Mouse (Mus musculus) G1E (cell line): ENCODE data around the gene Ccdc191. TPM values are rescaled to one million over a fixed set of nuclear protein-coding genes. Genes with fewer than 3 reads are reported as not detected.

Experiments
- ATAC-seq: 2 replicates; pipeline ENCODE4 v1.8.0; 2016; ENCODE audit warnings: mild to moderate bottlenecking; ENCODE audit not compliant: insufficient number of reproducible peaks, poor library complexity, low FRiP score, severe bottlenecking; ENCODE audit errors: extremely low read depth
- DNase-seq: peaks from one replicate; pipeline ENCODE4 v3.0.0; 2012; ENCODE audit warnings: low spot score
- H3K27me3 ChIP-seq: 2 replicates; pipeline ENCODE4 v1.6.1; 2012; ENCODE audit warnings: mild to moderate bottlenecking, low read length, inconsistent platforms; ENCODE audit not compliant: insufficient read depth
- H3K36me3 ChIP-seq: replicated peaks from 2 replicates; pipeline ENCODE3; 2012; ENCODE audit warnings: mild to moderate bottlenecking, inconsistent platforms
- H3K4me1 ChIP-seq: 2 replicates; pipeline ENCODE4 v1.6.1; 2012; ENCODE audit warnings: low read depth, low read length, inconsistent platforms, mixed read lengths; ENCODE audit not compliant: insufficient read depth
- H3K4me3 ChIP-seq: 2 replicates; pipeline ENCODE4 v1.5.1; 2012; ENCODE audit warnings: low read depth, mild to moderate bottlenecking, inconsistent platforms, low read length, moderate library complexity, mixed read lengths
- H3K9me3 ChIP-seq: replicated peaks from 2 replicates; pipeline ENCODE4 v1.6.1; 2012; ENCODE audit warnings: inconsistent platforms
- CTCF ChIP-seq: IDR thresholded peaks from 2 replicates; pipeline ENCODE4 v1.5.1; 2012; ENCODE audit warnings: low read depth, low read length, inconsistent platforms, mixed read lengths
- GATA1 ChIP-seq: IDR thresholded peaks from 2 replicates; pipeline ENCODE4 v1.6.1; 2012; ENCODE audit warnings: borderline replicate concordance, low read length, inconsistent platforms, mixed read lengths
- GATA2 ChIP-seq: IDR thresholded peaks from 2 replicates; pipeline ENCODE4 v1.6.1; 2012; ENCODE audit warnings: low read depth, low read length, inconsistent platforms, borderline replicate concordance
- POLR2AphosphoS5 ChIP-seq: IDR thresholded peaks from 2 replicates; pipeline ENCODE4 v1.6.1; 2012; ENCODE audit warnings: low read depth, low read length, inconsistent platforms; ENCODE audit not compliant: insufficient replicate concordance
- TAL1 ChIP-seq: conservative IDR thresholded peaks from 2 replicates; pipeline ENCODE4 v1.6.1; 2012; ENCODE audit warnings: low read depth, low read length, inconsistent platforms, mixed read lengths
- polyA plus RNA-seq: library from polyadenylated mRNA; stranded (reverse); fragments of >175 nt; gene quantifications from 2 replicates; pipeline ENCODE4 v1.2.3, GENCODE M21; 2012
- total RNA-seq, 2 experiments: library from RNA; stranded (forward) in 1 of 2; stranded (reverse) in 1 of 2; fragments of 200-1000 nt in 1 of 2; fragments of >200 nt in 1 of 2; fragmentation: Nextera tagmentation in 1 of 2; gene quantifications; 2 replicates each; pipeline ENCODE4 v1.2.3; 2014 to 2017

Gene Ccdc191
- total and polyA plus RNA-seq, 3 experiments, result 2.9 to 19.6 (median 16.3) TPM

GRCm38 (mm10) chr16:43980110-43980609, 90.6 kb downstream of the Ccdc191 start:
- peaks cover 18% of the 10 kb centered on the region for H3K27me3 ChIP-seq
- no peak for TF ChIP-seq POLR2AphosphoS5
- no peak for TF ChIP-seq TAL1
- TF ChIP-seq CTCF, result no peak
- no peak for TF ChIP-seq GATA1
- no peak for TF ChIP-seq GATA2
- no peaks in the 10 kb centered on the region for H3K36me3 ChIP-seq
- peaks cover 12% of the 10 kb centered on the region for H3K4me1 ChIP-seq
- H3K4me3 ChIP-seq, result peak overlapping the region; percentile 73; the same call in 1 of the 2 replicates
- ATAC-seq (no peak), DNase-seq (no peak)
- no peaks in the 10 kb centered on the region for H3K9me3 ChIP-seq

DNA sequence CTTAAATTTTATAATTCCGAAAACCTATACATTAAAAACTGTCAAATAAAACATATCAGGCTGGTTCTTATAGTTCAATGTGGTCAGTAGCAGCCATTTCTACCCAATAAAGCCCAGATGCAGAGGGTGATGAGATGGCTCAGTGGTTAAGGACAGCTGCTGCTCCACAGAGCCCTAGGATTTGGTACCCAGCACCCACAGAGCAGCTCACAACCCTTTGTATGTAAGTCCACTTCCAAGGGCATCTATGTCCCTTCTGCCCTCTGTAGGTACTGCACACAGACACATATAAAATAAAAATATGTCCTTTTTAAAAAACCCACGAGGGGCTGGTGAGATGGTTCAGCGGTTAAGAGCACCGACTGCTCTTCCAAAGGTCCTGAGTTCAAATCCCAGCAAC, 96.7 kb downstream of the Ccdc191 start:
- Histone ChIP-seq H3K4me3 (no peak overlapping the region), H3K9me3 (no peaks in the 10 kb centered on the region), H3K27me3 (no peaks in the 10 kb centered on the region), H3K36me3 (peaks cover 2% of the 10 kb centered on the region), H3K4me1 (no peaks in the 10 kb centered on the region)
- TF ChIP-seq CTCF (no peak), TAL1 (no peak), POLR2AphosphoS5 (no peak), GATA2 (no peak), GATA1 (no peak)
- ATAC-seq (no peak), DNase-seq (no peak)

DNA sequence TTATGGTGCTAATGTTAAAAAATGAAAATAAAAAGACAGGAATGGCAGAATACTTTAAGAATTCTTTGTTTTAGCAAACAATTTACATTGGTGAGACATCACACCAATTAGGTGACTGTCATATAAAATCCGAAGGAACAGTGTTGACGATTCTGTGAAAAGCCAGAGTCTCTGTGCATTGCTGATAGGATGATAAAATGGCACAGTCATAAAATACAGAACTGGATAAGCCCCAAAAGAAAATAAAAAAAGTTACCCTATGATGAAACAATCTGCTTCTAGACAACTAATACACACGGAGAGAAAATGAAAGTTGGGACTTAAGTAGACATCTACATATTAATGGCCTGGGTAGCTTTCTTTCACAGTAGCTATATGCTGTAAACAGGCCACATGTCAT, 105.0 kb downstream of the Ccdc191 start:
- no peak for TF ChIP-seq POLR2AphosphoS5
- H3K4me3 ChIP-seq, result no peak overlapping the region
- H3K9me3 ChIP-seq, result no peaks in the 10 kb centered on the region
- no peaks in the 10 kb centered on the region for H3K4me1 ChIP-seq
- no peaks in the 10 kb centered on the region for H3K27me3 ChIP-seq
- DNase-seq, result no peak
- ATAC-seq, result no peak
- H3K36me3 ChIP-seq, result peaks cover 4% of the 10 kb centered on the region

DNA sequence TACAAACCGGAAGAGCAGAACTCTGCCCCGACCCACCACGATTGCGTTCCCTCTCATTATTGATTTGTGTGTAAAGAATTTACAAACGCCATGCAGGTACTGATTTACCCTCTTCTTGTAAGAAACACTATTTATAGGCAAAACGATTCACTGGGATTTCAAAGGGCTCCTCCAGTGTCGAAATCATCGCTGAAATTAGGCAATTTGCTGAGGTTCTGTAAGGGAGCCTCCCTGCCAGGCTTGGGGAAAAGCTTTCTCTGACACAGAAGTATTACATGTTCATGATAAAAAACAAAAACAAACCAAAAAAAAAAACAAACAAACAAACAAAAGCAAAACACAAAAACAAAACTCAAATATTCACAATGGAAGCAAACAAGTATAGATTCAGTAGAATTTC, 109.5 kb downstream of the Ccdc191 start:
- no peak for TF ChIP-seq GATA2
- no peak for TF ChIP-seq CTCF
- no peak for TF ChIP-seq GATA1
- TF ChIP-seq POLR2AphosphoS5, result no peak
- no peak for TF ChIP-seq TAL1
- H3K4me1 ChIP-seq, result no peaks in the 10 kb centered on the region
- no peak for ATAC-seq
- H3K9me3 ChIP-seq, result no peaks in the 10 kb centered on the region
- H3K27me3 ChIP-seq, result no peaks in the 10 kb centered on the region
- H3K36me3 ChIP-seq, result peaks cover 6% of the 10 kb centered on the region
- no peak overlapping the region for H3K4me3 ChIP-seq
- DNase-seq, result no peak

- TF ChIP-seq GATA2 (no peak), CTCF (no peak), GATA1 (no peak), TAL1 (no peak), POLR2AphosphoS5 (no peak)
- Histone ChIP-seq H3K36me3 (peaks cover 6% of the 10 kb centered on the region), H3K9me3 (no peaks in the 10 kb centered on the region), H3K4me3 (no peak overlapping the region), H3K4me1 (no peaks in the 10 kb centered on the region), H3K27me3 (no peaks in the 10 kb centered on the region)
- ATAC-seq (no peak), DNase-seq (no peak)
Observed at GRCm38 (mm10) chr16:43999541-43999940, 109.9 kb downstream of the Ccdc191 start.

DNA sequence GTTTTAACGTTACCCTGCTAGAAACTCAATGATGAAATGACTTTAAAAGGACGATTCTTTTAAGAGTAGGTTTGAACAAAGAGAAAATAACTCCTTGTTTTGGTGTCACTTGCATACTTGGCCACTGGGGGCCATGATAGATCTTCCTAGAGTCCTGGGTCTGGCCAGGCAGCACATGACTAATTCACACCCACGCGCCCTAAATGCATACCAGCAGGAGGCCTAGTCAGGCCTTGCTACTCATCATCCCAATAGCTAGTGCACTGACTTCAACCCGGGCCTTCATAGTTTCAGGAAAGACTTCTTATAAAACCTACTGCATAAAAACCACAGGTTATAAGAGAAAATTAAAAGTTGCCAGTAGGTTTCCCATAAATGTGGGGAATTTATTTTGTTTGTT, 112.5 kb downstream of the Ccdc191 start:
- TF ChIP-seq GATA1 (no peak), TAL1 (no peak), POLR2AphosphoS5 (no peak), CTCF (no peak), GATA2 (no peak)
- no peaks in the 10 kb centered on the region for H3K27me3 ChIP-seq
- peak; percentile 49; the same call in 1 of the 2 replicates for ATAC-seq
- no peaks in the 10 kb centered on the region for H3K4me1 ChIP-seq
- no peaks in the 10 kb centered on the region for H3K9me3 ChIP-seq
- H3K4me3 ChIP-seq, result no peak overlapping the region
- H3K36me3 ChIP-seq, result peaks cover 9% of the 10 kb centered on the region
- no peak for DNase-seq

GRCm38 (mm10) chr16:44011010-44011409, 121.4 kb downstream of the Ccdc191 start:
- TF ChIP-seq CTCF (no peak), GATA2 (no peak), TAL1 (no peak), POLR2AphosphoS5 (no peak), GATA1 (no peak)
- Histone ChIP-seq H3K36me3 (peaks cover 7% of the 10 kb centered on the region), H3K4me1 (peaks cover 3% of the 10 kb centered on the region), H3K9me3 (no peaks in the 10 kb centered on the region), H3K27me3 (no peaks in the 10 kb centered on the region), H3K4me3 (no peak overlapping the region)
- DNase-seq, result no peak
- no peak for ATAC-seq

Other genes starting within 250 kb of the Ccdc191 start
- gene Tigit, start 225.7 kb upstream of the Ccdc191 start, total RNA-seq (2014; fragmentation: Nextera tagmentation), result not detected in 2 replicates
- gene Tigit, start 225.7 kb upstream of the Ccdc191 start, total RNA-seq (2017), result 0.23 TPM in 1 of 2 replicates, not detected in the other
- not detected in 2 replicates for gene Tigit, start 225.7 kb upstream of the Ccdc191 start, polyA plus RNA-seq
- not detected in 2 replicates for gene Drd3, start 135.8 kb upstream of the Ccdc191 start, total RNA-seq (2014; fragmentation: Nextera tagmentation)
- gene Drd3, start 135.8 kb upstream of the Ccdc191 start, total RNA-seq (2017), result not detected in 2 replicates
- not detected in 2 replicates for gene Drd3, start 135.8 kb upstream of the Ccdc191 start, polyA plus RNA-seq
- gene Qtrt2, start 37.0 kb downstream of the Ccdc191 start, total RNA-seq (2014; fragmentation: Nextera tagmentation), result 19.2 and 24.8 TPM in 2 replicates
- 27.5 and 31.9 TPM in 2 replicates for gene Qtrt2, start 37.0 kb downstream of the Ccdc191 start, total RNA-seq (2017)
- 2.2 and 6.0 TPM in 2 replicates for gene Qtrt2, start 37.0 kb downstream of the Ccdc191 start, polyA plus RNA-seq
- gene Zdhhc23, start 90.0 kb downstream of the Ccdc191 start, total RNA-seq (2014; fragmentation: Nextera tagmentation), result 0.90 TPM in 1 of 2 replicates, not detected in the other
- gene Zdhhc23, start 90.0 kb downstream of the Ccdc191 start, total RNA-seq (2017), result 0.52 and 0.55 TPM in 2 replicates
- 0.11 and 0.21 TPM in 2 replicates for gene Zdhhc23, start 90.0 kb downstream of the Ccdc191 start, polyA plus RNA-seq
- 1.4 and 1.7 TPM in 2 replicates for gene Gramd1c, start 173.5 kb downstream of the Ccdc191 start, total RNA-seq (2014; fragmentation: Nextera tagmentation)
- gene Gramd1c, start 173.5 kb downstream of the Ccdc191 start, total RNA-seq (2017), result 8.4 and 11.2 TPM in 2 replicates
- gene Gramd1c, start 173.5 kb downstream of the Ccdc191 start, polyA plus RNA-seq, result 0.08 and 0.10 TPM in 2 replicates
- 57.4 and 62.7 TPM in 2 replicates for gene Atp6v1a, start 249.9 kb downstream of the Ccdc191 start, total RNA-seq (2014; fragmentation: Nextera tagmentation)
- 158 and 174 TPM in 2 replicates for gene Atp6v1a, start 249.9 kb downstream of the Ccdc191 start, total RNA-seq (2017)
- gene Atp6v1a, start 249.9 kb downstream of the Ccdc191 start, polyA plus RNA-seq, result 1.6 and 2.7 TPM in 2 replicates